Mouse (Mus musculus) hindbrain, embryonic 12.5 days (tissue): ENCODE measurements around the gene Adora2a. TPM values are rescaled to one million over a fixed set of nuclear protein-coding genes. Genes with fewer than 3 reads are reported as not detected.
"Not testable (repeated sequence)": the region's sequence is repeated elsewhere in the genome, so short reads cannot be mapped to it uniquely, and the experiment has no call there.

ENCODE experiments used
- ATAC-seq: fragments of 200-750 bp; cut with Nextera tagmentation; 2 replicates; pipeline ENCODE4 v1.8.0; 2017; ENCODE audit warnings: moderate TSS enrichment; ENCODE audit not compliant: low FRiP score
- H3K27ac ChIP-seq: fragments of 300-500 bp; sonication (generic); 2 replicates; pipeline ENCODE4 v1.5.1; 2016; ENCODE audit warnings: mild to moderate bottlenecking
- H3K27me3 ChIP-seq: fragments of 300-500 bp; sonication (generic); 2 replicates; pipeline ENCODE4 v1.6.1; 2016; ENCODE audit warnings: mild to moderate bottlenecking
- H3K36me3 ChIP-seq: fragments of 300-500 bp; sonication (generic); 2 replicates; pipeline ENCODE4 v1.6.1; 2016; ENCODE audit warnings: mild to moderate bottlenecking
- H3K4me1 ChIP-seq: fragments of 300-500 bp; sonication (generic); 2 replicates; pipeline ENCODE4 v1.6.1; 2016
- H3K4me2 ChIP-seq: fragments of 300-500 bp; sonication (generic); replicated peaks from 2 replicates; pipeline ENCODE4 v1.6.1; 2016; ENCODE audit warnings: mild to moderate bottlenecking
- H3K4me3 ChIP-seq: fragments of 300-500 bp; sonication (generic); 2 replicates; pipeline ENCODE4 v1.5.1; 2016; ENCODE audit warnings: mild to moderate bottlenecking
- H3K9ac ChIP-seq: fragments of 300-500 bp; sonication (generic); 2 replicates; pipeline ENCODE4 v1.6.1; 2016; ENCODE audit warnings: mild to moderate bottlenecking, moderate library complexity
- H3K9me3 ChIP-seq: fragments of 300-500 bp; sonication (generic); replicated peaks from 2 replicates; pipeline ENCODE4 v1.6.1; 2016; ENCODE audit warnings: mild to moderate bottlenecking
- WGBS: fragments of 180-500 bp; shearing (Covaris S2); methylation state at CpG from one replicate; pipeline ENCODE4 v1.1.7; 2016; 5-methylcytosine and 5-hydroxymethylcytosine counted together
- polyA plus RNA-seq: library from polyadenylated mRNA; unstranded; fragments of >200 nt; fragmentation: Nextera tagmentation; extraction: Ambion mirVana; gene quantifications from 2 replicates; pipeline ENCODE4 v1.2.1, GENCODE M21; 2016

Gene Adora2a
- polyA plus RNA-seq, result 2.5 and 3.0 TPM in 2 replicates

GRCm38 (mm10) chr10:75316872-75316907, at the start of gene Adora2a:
TSS of gene Adora2a (plus strand) at chr10:75316877.
- WGBS, result 0% methylated on average over 4 of the region's 4 CpGs
- ATAC-seq, result no peak
- Histone ChIP-seq H3K4me3 (peak within 1 kb of the TSS; percentile 37), H3K27ac (0 out of 2 replicates have a peak within 1 kb of the TSS, but pooled peaks have one; percentile 3), H3K27me3 (peaks cover 48% of the 10 kb centered on the region), H3K36me3 (peaks cover 10% of the 10 kb centered on the region; the same call in 1 of the 2 replicates), H3K4me1 (0 out of 2 replicates have a peak, but pooled peaks cover 9% of the 10 kb centered on the region), H3K4me2 (peak within 1 kb of the TSS; percentile 58), H3K9me3 (no peaks in the 10 kb centered on the region), H3K9ac (peak within 1 kb of the TSS; percentile 46)

- Histone ChIP-seq H3K9ac (no peak overlapping the region), H3K4me1 (no peaks in the 10 kb centered on the region), H3K4me3 (no peak overlapping the region), H3K9me3 (no peaks in the 10 kb centered on the region), H3K4me2 (no peak overlapping the region), H3K27ac (no peak overlapping the region), H3K27me3 (no peaks in the 10 kb centered on the region), H3K36me3 (peaks cover 45% of the 10 kb centered on the region)
- ATAC-seq, result no peak
- WGBS, result 92% methylated on average over 4 of the region's 4 CpGs
These were observed 43.7 kb upstream of the Adora2a start for GRCm38 (mm10) chr10:75273020-75273419.

- Histone ChIP-seq H3K27ac (no peak overlapping the region), H3K36me3 (peaks cover 40% of the 10 kb centered on the region), H3K27me3 (no peaks in the 10 kb centered on the region), H3K4me2 (no peak overlapping the region), H3K9me3 (no peaks in the 10 kb centered on the region), H3K9ac (no peak overlapping the region), H3K4me3 (no peak overlapping the region), H3K4me1 (no peaks in the 10 kb centered on the region)
- ATAC-seq, result no peak
- 93% methylated on average over 12 of the region's 12 CpGs for WGBS
These were observed 40.2 kb upstream of the Adora2a start for GRCm38 (mm10) chr10:75276427-75277013.

GRCm38 (mm10) chr10:75277501-75277900, 39.2 kb upstream of the Adora2a start:
- WGBS, result 89% methylated on average over 1 of the region's 1 CpGs
- H3K9ac ChIP-seq, result no peak overlapping the region
- H3K9me3 ChIP-seq, result no peaks in the 10 kb centered on the region
- no peak overlapping the region for H3K27ac ChIP-seq
- ATAC-seq, result no peak
- H3K4me2 ChIP-seq, result no peak overlapping the region
- no peak overlapping the region for H3K4me3 ChIP-seq
- H3K36me3 ChIP-seq, result peaks cover 40% of the 10 kb centered on the region
- no peaks in the 10 kb centered on the region for H3K4me1 ChIP-seq
- no peaks in the 10 kb centered on the region for H3K27me3 ChIP-seq

GRCm38 (mm10) chr10:75282648-75283047, 34.0 kb upstream of the Adora2a start:
- no peak for ATAC-seq
- Histone ChIP-seq H3K27me3 (no peaks in the 10 kb centered on the region), H3K9ac (no peak overlapping the region), H3K4me2 (no peak overlapping the region), H3K27ac (no peak overlapping the region), H3K4me3 (no peak overlapping the region), H3K36me3 (peaks cover 23% of the 10 kb centered on the region), H3K9me3 (no peaks in the 10 kb centered on the region), H3K4me1 (no peaks in the 10 kb centered on the region)
- WGBS, result 92% methylated on average over 5 of the region's 5 CpGs

- Histone ChIP-seq H3K4me3 (no peak overlapping the region), H3K27ac (no peak overlapping the region), H3K4me2 (no peak overlapping the region), H3K36me3 (peaks cover 23% of the 10 kb centered on the region), H3K9ac (no peak overlapping the region), H3K4me1 (no peaks in the 10 kb centered on the region), H3K27me3 (no peaks in the 10 kb centered on the region), H3K9me3 (no peaks in the 10 kb centered on the region)
- ATAC-seq, result no peak
- 94% methylated on average over 3 of the region's 3 CpGs for WGBS
These were observed 32.9 kb upstream of the Adora2a start for GRCm38 (mm10) chr10:75283821-75284220.

GRCm38 (mm10) chr10:75288579-75288978, 28.1 kb upstream of the Adora2a start:
- 0 out of 2 replicates have a peak, but pooled peaks cover 6% of the 10 kb centered on the region for H3K36me3 ChIP-seq
- H3K4me3 ChIP-seq, result no peak overlapping the region
- 85% methylated on average over 7 of the region's 7 CpGs for WGBS
- H3K9me3 ChIP-seq, result no peaks in the 10 kb centered on the region
- no peak overlapping the region for H3K9ac ChIP-seq
- no peak overlapping the region for H3K4me2 ChIP-seq
- H3K4me1 ChIP-seq, result no peaks in the 10 kb centered on the region
- no peak for ATAC-seq
- no peak overlapping the region for H3K27ac ChIP-seq
- H3K27me3 ChIP-seq, result no peaks in the 10 kb centered on the region

GRCm38 (mm10) chr10:75289392-75289791, 27.3 kb upstream of the Adora2a start:
- Histone ChIP-seq H3K4me2 (no peak overlapping the region), H3K9me3 (no peaks in the 10 kb centered on the region), H3K27me3 (no peaks in the 10 kb centered on the region), H3K9ac (no peak overlapping the region), H3K27ac (no peak overlapping the region), H3K36me3 (0 out of 2 replicates have a peak, but pooled peaks cover 6% of the 10 kb centered on the region), H3K4me1 (no peaks in the 10 kb centered on the region), H3K4me3 (no peak overlapping the region)
- 82% methylated on average over 4 of the region's 4 CpGs for WGBS
- ATAC-seq, result no peak

- Histone ChIP-seq H3K9me3 (no peaks in the 10 kb centered on the region), H3K4me2 (no peak overlapping the region), H3K9ac (no peak overlapping the region), H3K27me3 (no peaks in the 10 kb centered on the region), H3K4me3 (no peak overlapping the region), H3K4me1 (no peaks in the 10 kb centered on the region), H3K27ac (no peak overlapping the region), H3K36me3 (peaks cover 6% of the 10 kb centered on the region; the same call in 1 of the 2 replicates)
- 92% methylated on average over 5 of the region's 5 CpGs for WGBS
- no peak for ATAC-seq
These were observed 26.0 kb upstream of the Adora2a start for GRCm38 (mm10) chr10:75290650-75291049.

- WGBS, result 68% methylated on average over 1 of the region's 1 CpGs
- no peak for ATAC-seq
These were observed 25.3 kb upstream of the Adora2a start for GRCm38 (mm10) chr10:75291338-75291737.

GRCm38 (mm10) chr10:75292206-75292605, 24.5 kb upstream of the Adora2a start:
- H3K27me3 ChIP-seq, ATAC-seq, H3K9me3 ChIP-seq, H3K9ac ChIP-seq, H3K4me1 ChIP-seq, H3K4me3 ChIP-seq, H3K4me2 ChIP-seq, H3K27ac ChIP-seq: not testable (repeated sequence)
- H3K36me3 ChIP-seq, result peaks cover 12% of the 10 kb centered on the region; the same call in 1 of the 2 replicates
- WGBS, result 93% methylated on average over 8 of the region's 8 CpGs

More at GRCm38 (mm10) chr10:75291338-75291737, 25.3 kb upstream of the Adora2a start:
- Histone ChIP-seq H3K27ac (no peak overlapping the region), H3K36me3 (peaks cover 9% of the 10 kb centered on the region; the same call in 1 of the 2 replicates), H3K27me3 (no peaks in the 10 kb centered on the region), H3K9ac (no peak overlapping the region), H3K4me3 (no peak overlapping the region), H3K9me3 (no peaks in the 10 kb centered on the region), H3K4me1 (no peaks in the 10 kb centered on the region), H3K4me2 (no peak overlapping the region)

GRCm38 (mm10) chr10:75293288-75293687, 23.4 kb upstream of the Adora2a start:
- Histone ChIP-seq H3K27ac (no peak overlapping the region), H3K9ac (no peak overlapping the region), H3K27me3 (no peaks in the 10 kb centered on the region), H3K9me3 (no peaks in the 10 kb centered on the region), H3K4me3 (no peak overlapping the region), H3K4me2 (no peak overlapping the region), H3K36me3 (peaks cover 12% of the 10 kb centered on the region; the same call in 1 of the 2 replicates), H3K4me1 (no peaks in the 10 kb centered on the region)
- ATAC-seq, result no peak
- 81% methylated on average over 3 of the region's 3 CpGs for WGBS

- no peak for ATAC-seq
- Histone ChIP-seq H3K9me3 (no peaks in the 10 kb centered on the region), H3K4me1 (no peaks in the 10 kb centered on the region), H3K27ac (no peak overlapping the region), H3K4me3 (no peak overlapping the region), H3K9ac (no peak overlapping the region), H3K36me3 (peaks cover 12% of the 10 kb centered on the region; the same call in 1 of the 2 replicates), H3K27me3 (no peaks in the 10 kb centered on the region), H3K4me2 (no peak overlapping the region)
- 61% methylated on average over 4 of the region's 4 CpGs for WGBS
These were observed 22.3 kb upstream of the Adora2a start for GRCm38 (mm10) chr10:75294362-75294761.
